ENCODE assay signal across 9 mouse cellular contexts in the genomic region with DNA sequence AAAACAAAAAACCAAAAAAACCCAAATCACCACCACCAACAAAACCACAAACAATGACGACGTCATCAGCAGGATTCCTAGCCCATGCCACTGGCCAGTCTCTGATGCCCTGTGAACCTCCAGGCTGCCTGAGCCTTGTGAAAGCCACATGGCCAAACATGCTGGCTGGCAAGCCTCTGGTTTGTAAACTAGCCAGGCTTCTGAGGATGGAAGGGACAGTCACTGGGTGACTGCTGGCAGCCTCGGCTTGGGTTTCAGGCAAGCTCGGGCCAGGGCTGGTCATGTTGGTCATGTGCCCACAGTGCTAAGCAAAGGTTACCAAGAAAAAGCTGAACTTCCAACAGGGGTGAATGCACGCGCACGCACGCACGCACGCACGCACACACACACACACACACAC. TPM values are rescaled to one million over a fixed set of nuclear protein-coding genes. Genes with fewer than 3 reads are reported as not detected.
DNase-seq lines count a peak whose midpoint lies in the region; ATAC-seq and TF ChIP-seq lines count a peak whose summit lies in the region.
"Had no signal": no experiment of that assay in that cellular context is flagged by ENCODE, and none has a peak within 500 bp of the region (broad histone marks: within the 10 kb centered on the region; RNA-seq: fewer than 3 reads in every experiment).

No protein-coding gene starts in this region.

- H3K4me3 ChIP-seq in forebrain, postnatal 0 days (ENCODE audit: low read depth, low read length): no peak overlapping the region
- H3K4me3 ChIP-seq in forebrain, embryonic 14.5 days (ENCODE audit: low read depth, low read length): no peak overlapping the region
- H3K4me3 ChIP-seq in midbrain, embryonic 15.5 days: no peak overlapping the region
- H3K4me3 ChIP-seq in midbrain, embryonic 10.5 days: no peak overlapping the region
- no peak overlapping the region for H3K4me3 ChIP-seq in olfactory bulb, adult 2 months (ENCODE audit: insufficient read depth, low read depth, low read length)
- H3K4me3 ChIP-seq: lung, embryonic 15.5 days had no signal

- H3K27me3 ChIP-seq in forebrain, postnatal 0 days (ENCODE audit: insufficient read depth, low read length): no peaks in the 10 kb centered on the region
- no peaks in the 10 kb centered on the region for H3K27me3 ChIP-seq in forebrain, embryonic 14.5 days (replicated peaks; ENCODE audit: control insufficient read depth, insufficient read depth, low read length)
- H3K27me3 ChIP-seq in midbrain, embryonic 15.5 days (replicated peaks): no peaks in the 10 kb centered on the region
- no peaks in the 10 kb centered on the region for H3K27me3 ChIP-seq in midbrain, embryonic 10.5 days (ENCODE audit: low read depth, poor library complexity, severe bottlenecking)
- H3K27me3 ChIP-seq: lung, embryonic 15.5 days had no signal

- no peak overlapping the region for H3K27ac ChIP-seq in forebrain, postnatal 0 days (ENCODE audit: low read depth, low read length)
- no peak overlapping the region for H3K27ac ChIP-seq in forebrain, embryonic 14.5 days (ENCODE audit: low read depth, low read length)
- H3K27ac ChIP-seq in midbrain, embryonic 15.5 days: 0 out of 2 replicates have a peak overlapping the region, but pooled peaks have one; percentile 6
- no peak overlapping the region for H3K27ac ChIP-seq in midbrain, embryonic 10.5 days (replicated peaks)
- H3K27ac ChIP-seq in olfactory bulb, adult 2 months (ENCODE audit: insufficient read depth, low read depth, low read length): peak overlapping the region; percentile 27
- H3K27ac ChIP-seq: lung, embryonic 15.5 days had no signal

- no peak overlapping the region for H3K9ac ChIP-seq in forebrain, postnatal 0 days
- no peak overlapping the region for H3K9ac ChIP-seq in forebrain, embryonic 14.5 days (ENCODE audit: low read length)
- no peak overlapping the region for H3K9ac ChIP-seq in midbrain, embryonic 15.5 days
- H3K9ac ChIP-seq: lung, embryonic 15.5 days had no signal

- WGBS in forebrain, postnatal 0 days: 73% methylated on average over 11 of the region's 11 CpGs
- WGBS in forebrain, embryonic 14.5 days: 88% methylated on average over 11 of the region's 11 CpGs
- WGBS in midbrain, embryonic 15.5 days: 86% methylated on average over 11 of the region's 11 CpGs
- WGBS in midbrain, embryonic 10.5 days: 85% methylated on average over 11 of the region's 11 CpGs
- WGBS in olfactory bulb, adult 2 months: 49% methylated on average over 11 of the region's 11 CpGs

- ATAC-seq in forebrain, postnatal 0 days: peak; percentile 36
- ATAC-seq in forebrain, embryonic 14.5 days: no peak
- no peak for ATAC-seq in midbrain, embryonic 15.5 days (replicated peaks)

- H3K36me3 ChIP-seq in forebrain, postnatal 0 days (ENCODE audit: insufficient read depth): peaks cover 81% of the 10 kb centered on the region
- peaks cover 97% of the 10 kb centered on the region for H3K36me3 ChIP-seq in forebrain, embryonic 14.5 days (ENCODE audit: control insufficient read depth, insufficient read depth, low read length)
- H3K36me3 ChIP-seq in midbrain, embryonic 15.5 days (replicated peaks): peaks cover 45% of the 10 kb centered on the region
- peaks cover 99% of the 10 kb centered on the region for H3K36me3 ChIP-seq in midbrain, embryonic 10.5 days

- H3K4me1 ChIP-seq in forebrain, postnatal 0 days (ENCODE audit: insufficient read depth): no peaks in the 10 kb centered on the region
- 0 out of 2 replicates have a peak, but pooled peaks cover 3% of the 10 kb centered on the region for H3K4me1 ChIP-seq in forebrain, embryonic 14.5 days (ENCODE audit: control insufficient read depth, insufficient read depth, low read length)
- H3K4me1 ChIP-seq in midbrain, embryonic 15.5 days: peaks cover 3% of the 10 kb centered on the region; the same call in 1 of the 2 replicates
- no peaks in the 10 kb centered on the region for H3K4me1 ChIP-seq in midbrain, embryonic 10.5 days
- H3K4me1 ChIP-seq in olfactory bulb, adult 2 months (ENCODE audit: control insufficient read depth, insufficient read depth, low read length): peaks cover 51% of the 10 kb centered on the region
- H3K4me1 ChIP-seq: lung, embryonic 15.5 days had no signal

- H3K9me3 ChIP-seq in forebrain, postnatal 0 days (ENCODE audit: low read length): no peaks in the 10 kb centered on the region
- H3K9me3 ChIP-seq in forebrain, embryonic 14.5 days (replicated peaks; ENCODE audit: control insufficient read depth, low read length): no peaks in the 10 kb centered on the region
- no peaks in the 10 kb centered on the region for H3K9me3 ChIP-seq in midbrain, embryonic 15.5 days
- no peaks in the 10 kb centered on the region for H3K9me3 ChIP-seq in midbrain, embryonic 10.5 days (replicated peaks)
- H3K9me3 ChIP-seq: lung, embryonic 15.5 days had no signal

- no peak for DNase-seq in forebrain, postnatal 0 days
- no peak for DNase-seq in forebrain, embryonic 14.5 days (ENCODE audit: low spot score)
- no peak for DNase-seq in midbrain, embryonic 10.5 days (ENCODE audit: low spot score)
- DNase-seq in fibroblast of lung, adult 2 months (ENCODE audit: low read depth): peak; percentile 83
- no peak for DNase-seq in thymus, postnatal 36 days
- DNase-seq in natural killer cell, adult 2 months (ENCODE audit: low spot score in 2 of 2): no peak

- no peak for TF ChIP-seq CTCF in forebrain, postnatal 0 days (IDR thresholded peaks at IDR 0.05; ENCODE audit: low read depth)
- TF ChIP-seq CTCF in olfactory bulb, adult 2 months (IDR thresholded peaks at IDR 0.05; ENCODE audit: insufficient read depth, low read depth, low read length): no peak

- no peak for TF ChIP-seq POLR2A in olfactory bulb, adult 2 months (IDR thresholded peaks at IDR 0.05; ENCODE audit: insufficient read depth, low read depth, low read length)

- no peak overlapping the region for H3K4me2 ChIP-seq in forebrain, postnatal 0 days (ENCODE audit: low read depth)
- no peak overlapping the region for H3K4me2 ChIP-seq in forebrain, embryonic 14.5 days (ENCODE audit: low read length)
- H3K4me2 ChIP-seq in midbrain, embryonic 15.5 days: no peak overlapping the region
- H3K4me2 ChIP-seq: lung, embryonic 15.5 days had no signal

RNA-seq across cellular contexts. Expression of a gene that starts 18.3 kb away (rescaled TPM):
- 3.2 and 6.2 TPM in 2 replicates for total RNA-seq in forebrain, postnatal 0 days (2014; rRNA removed)
- polyA plus RNA-seq in forebrain, postnatal 0 days (2015; fragmentation: Nextera tagmentation; extraction: Ambion mirVana): 4.4 and 4.8 TPM in 2 replicates
- 3.2 and 3.5 TPM in 2 replicates for polyA plus RNA-seq in forebrain, embryonic 14.5 days (2014; fragmentation: Nextera tagmentation; extraction: Ambion mirVana)
- 6.7 and 7.9 TPM in 2 replicates for polyA plus RNA-seq in midbrain, embryonic 15.5 days (2015; fragmentation: Nextera tagmentation; extraction: Ambion mirVana)
- 6.8 TPM in 2 replicates for polyA plus RNA-seq in midbrain, embryonic 10.5 days (2016; fragmentation: Nextera tagmentation; extraction: Ambion mirVana)
- polyA plus RNA-seq in olfactory bulb, adult 2 months (2012; ENCODE audit: insufficient read depth, insufficient read length, low replicate concordance, missing spikeins): not detected in 2 replicates

Comparison
In these comparisons a context has a peak if more than half of its experiments do, and no peak if none do; other contexts are left out.
1. H3K27ac ChIP-seq: peak in midbrain, embryonic 15.5 days (single experiment) and olfactory bulb, adult 2 months (single experiment); none in forebrain, postnatal 0 days (single experiment), forebrain, embryonic 14.5 days (single experiment) and midbrain, embryonic 10.5 days (single experiment).